In the genomic region with DNA sequence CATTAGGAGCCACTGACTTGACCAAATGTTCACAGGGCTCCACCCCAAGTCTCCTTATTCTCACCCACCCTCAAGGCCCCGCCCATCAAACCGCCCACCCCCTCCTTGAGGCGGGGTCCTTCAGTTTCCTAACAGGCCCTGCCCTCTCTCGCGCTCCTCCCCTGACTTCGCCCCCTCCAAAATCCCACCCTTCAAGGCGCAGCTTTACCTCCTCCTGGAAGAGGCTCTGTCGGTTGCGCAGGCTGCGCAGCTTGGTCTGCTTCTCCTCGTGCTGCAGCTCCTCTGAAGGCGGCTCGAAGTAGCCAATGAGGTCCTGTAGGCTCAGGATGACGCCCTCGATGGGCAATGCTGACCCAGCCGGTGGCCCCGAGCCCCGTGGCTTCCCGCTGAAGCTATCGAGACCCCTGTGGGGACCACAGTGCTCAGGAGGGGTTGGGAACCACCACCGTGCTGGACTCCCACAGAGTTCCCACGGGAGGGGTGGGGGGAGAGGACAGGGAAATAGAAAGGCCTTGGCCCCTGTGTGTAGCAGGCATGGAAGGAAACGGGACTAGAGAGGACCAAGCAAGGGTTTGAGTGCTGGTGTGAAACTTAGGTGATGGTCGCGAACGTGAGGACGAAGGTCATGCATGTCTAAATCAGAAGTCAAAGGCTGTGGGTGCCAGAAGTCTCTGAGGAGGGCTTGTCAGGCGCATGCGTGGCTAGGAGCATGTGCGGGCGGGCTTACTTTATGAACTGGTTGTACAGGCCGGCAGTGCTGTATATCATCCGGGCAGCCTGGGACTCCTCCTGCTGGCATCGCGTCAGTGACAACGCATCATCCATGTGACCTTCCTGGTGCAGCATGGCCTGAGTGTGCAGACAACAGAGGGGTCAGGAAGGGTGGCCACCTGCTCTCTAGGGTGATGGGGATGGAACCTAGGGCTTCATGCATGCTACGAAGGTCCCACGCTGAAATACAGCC, we compare ENCODE assay signal across 8 mouse cellular contexts. TPM values are rescaled to one million over a fixed set of nuclear protein-coding genes. Genes with fewer than 3 reads are reported as not detected.
A peak's percentile ranks its signal among the peaks of the same experiment; 100 is the strongest.
DNase-seq lines count a peak whose midpoint lies in the region; ATAC-seq lines count a peak whose summit lies in the region.

No protein-coding gene starts in this region.

- H3K27ac ChIP-seq in heart, embryonic 11.5 days (ENCODE audit: low read depth, low read length) = no peak overlapping the region
- H3K27ac ChIP-seq in kidney, embryonic 14.5 days (ENCODE audit: low read depth, low read length) = no peak overlapping the region
- no peak overlapping the region for H3K27ac ChIP-seq in liver, embryonic 13.5 days

- DNase-seq in frontal cortex, postnatal 14 days (ENCODE audit: low spot score in 2 of 2) = peak; percentile 29 to 33
- DNase-seq in frontal cortex, postnatal 25 days (ENCODE audit: low spot score in 2 of 2) = no peak
- peak; percentile 63 for DNase-seq in embryo, embryonic 10 days (ENCODE audit: low spot score)
- no peak for DNase-seq in liver, embryonic 13.5 days
- DNase-seq in ovary, adult 18-20 months (ENCODE audit: low spot score) = peak; percentile 65
- no peak for DNase-seq in Muller cell, postnatal 12 days (ENCODE audit: inconsistent ontology term)

- H3K9me3 ChIP-seq in heart, embryonic 11.5 days (replicated peaks; ENCODE audit: control insufficient read depth, low read length) = no peaks in the 10 kb centered on the region
- H3K9me3 ChIP-seq in kidney, embryonic 14.5 days (ENCODE audit: control insufficient read depth, low read length) = no peaks in the 10 kb centered on the region
- H3K9me3 ChIP-seq in liver, embryonic 13.5 days (replicated peaks) = no peaks in the 10 kb centered on the region

- H3K4me2 ChIP-seq in heart, embryonic 11.5 days = peak overlapping the region; percentile 58
- H3K4me2 ChIP-seq in kidney, embryonic 14.5 days (replicated peaks; ENCODE audit: low read depth, low read length) = peak overlapping the region; percentile 48
- H3K4me2 ChIP-seq in liver, embryonic 13.5 days = 0 out of 2 replicates have a peak overlapping the region, but pooled peaks have one; percentile 1

- H3K36me3 ChIP-seq in heart, embryonic 11.5 days (ENCODE audit: control insufficient read depth, insufficient read depth, low read length) = no peaks in the 10 kb centered on the region
- no peaks in the 10 kb centered on the region for H3K36me3 ChIP-seq in kidney, embryonic 14.5 days (ENCODE audit: control insufficient read depth, insufficient read depth, low read length)
- no peaks in the 10 kb centered on the region for H3K36me3 ChIP-seq in liver, embryonic 13.5 days

- WGBS in heart, embryonic 11.5 days (ENCODE audit: insufficient replicate concordance) = 25% methylated on average over 38 of the region's 38 CpGs
- 23% methylated on average over 38 of the region's 38 CpGs for WGBS in kidney, embryonic 14.5 days
- 35% methylated on average over 38 of the region's 38 CpGs for WGBS in liver, embryonic 13.5 days (ENCODE audit: insufficient replicate concordance)

- ATAC-seq in heart, embryonic 11.5 days (replicated peaks; ENCODE audit: insufficient number of reproducible peaks, low FRiP score, low TSS enrichment) = no peak; the same call in 1 of the 2 replicates
- peak; percentile 76 for ATAC-seq in kidney, embryonic 14.5 days (ENCODE audit: low FRiP score, low TSS enrichment)
- no peak for ATAC-seq in liver, embryonic 13.5 days (ENCODE audit: low read depth)

- H3K4me1 ChIP-seq in heart, embryonic 11.5 days (ENCODE audit: control insufficient read depth, insufficient read depth, low read length) = peaks cover 5% of the 10 kb centered on the region; the same call in 1 of the 2 replicates
- peaks cover 7% of the 10 kb centered on the region; the same call in 1 of the 2 replicates for H3K4me1 ChIP-seq in kidney, embryonic 14.5 days (ENCODE audit: control insufficient read depth, insufficient read depth, low read length)
- 0 out of 2 replicates have a peak, but pooled peaks cover 3% of the 10 kb centered on the region for H3K4me1 ChIP-seq in liver, embryonic 13.5 days (replicated peaks)

- peak overlapping the region; percentile 21 for H3K4me3 ChIP-seq in heart, embryonic 11.5 days (ENCODE audit: low read depth, low read length)
- peak overlapping the region; percentile 23 for H3K4me3 ChIP-seq in kidney, embryonic 14.5 days (ENCODE audit: low read length)
- no peak overlapping the region for H3K4me3 ChIP-seq in liver, embryonic 13.5 days (replicated peaks)

- H3K27me3 ChIP-seq in heart, embryonic 11.5 days (ENCODE audit: control insufficient read depth, insufficient read depth, low read length) = peaks cover 8% of the 10 kb centered on the region; the same call in 1 of the 2 replicates
- no peaks in the 10 kb centered on the region for H3K27me3 ChIP-seq in kidney, embryonic 14.5 days (ENCODE audit: control insufficient read depth, insufficient read depth, low read length)
- no peaks in the 10 kb centered on the region; the same call in 1 of the 2 replicates for H3K27me3 ChIP-seq in liver, embryonic 13.5 days

- no peak overlapping the region for H3K9ac ChIP-seq in heart, embryonic 11.5 days (ENCODE audit: low read depth, low read length)
- H3K9ac ChIP-seq in kidney, embryonic 14.5 days (ENCODE audit: low read depth, low read length) = peak overlapping the region; percentile 40; the same call in 1 of the 2 replicates
- H3K9ac ChIP-seq in liver, embryonic 13.5 days = no peak overlapping the region

RNA-seq across cellular contexts. Expression of gene Ryr1, which starts 15.7 kb away (rescaled TPM):
- 0.08 and 0.31 TPM in 2 replicates for polyA plus RNA-seq in heart, embryonic 11.5 days (2014; fragmentation: Nextera tagmentation; extraction: Ambion mirVana)
- 1.1 TPM in 2 replicates for polyA plus RNA-seq in kidney, embryonic 14.5 days (2014; fragmentation: Nextera tagmentation; extraction: Ambion mirVana)
- polyA plus RNA-seq in liver, embryonic 13.5 days (2015; fragmentation: Nextera tagmentation; extraction: Ambion mirVana) = 0.16 and 0.22 TPM in 2 replicates

RNA-seq across cellular contexts. Expression of gene Rasgrp4, which starts 25.4 kb away (rescaled TPM):
- polyA plus RNA-seq in heart, embryonic 11.5 days (2014; fragmentation: Nextera tagmentation; extraction: Ambion mirVana) = 0.83 and 1.00 TPM in 2 replicates
- polyA plus RNA-seq in kidney, embryonic 14.5 days (2014; fragmentation: Nextera tagmentation; extraction: Ambion mirVana) = 0.68 and 1.1 TPM in 2 replicates
- 0.29 and 0.32 TPM in 2 replicates for polyA plus RNA-seq in liver, embryonic 13.5 days (2015; fragmentation: Nextera tagmentation; extraction: Ambion mirVana)

RNA-seq across cellular contexts. Expression of gene Fam98c, which starts 46.8 kb away (rescaled TPM):
- 8.3 and 10.7 TPM in 2 replicates for polyA plus RNA-seq in heart, embryonic 11.5 days (2014; fragmentation: Nextera tagmentation; extraction: Ambion mirVana)
- polyA plus RNA-seq in kidney, embryonic 14.5 days (2014; fragmentation: Nextera tagmentation; extraction: Ambion mirVana) = 12.2 and 13.9 TPM in 2 replicates
- 8.1 and 8.5 TPM in 2 replicates for polyA plus RNA-seq in liver, embryonic 13.5 days (2015; fragmentation: Nextera tagmentation; extraction: Ambion mirVana)

Comparison
In these comparisons a context has a peak if more than half of its experiments do, and no peak if none do; other contexts are left out.
1. DNase-seq: peak in frontal cortex, postnatal 14 days (2 of 2), embryo, embryonic 10 days (single experiment) and ovary, adult 18-20 months (single experiment); none in frontal cortex, postnatal 25 days (0 of 2), liver, embryonic 13.5 days (single experiment) and Muller cell, postnatal 12 days (single experiment).
2. H3K4me2 ChIP-seq: peak in every context shown above with its lines; median percentile 58 in heart, embryonic 11.5 days; 48 in kidney, embryonic 14.5 days; 1 in liver, embryonic 13.5 days.